In the genomic region with DNA sequence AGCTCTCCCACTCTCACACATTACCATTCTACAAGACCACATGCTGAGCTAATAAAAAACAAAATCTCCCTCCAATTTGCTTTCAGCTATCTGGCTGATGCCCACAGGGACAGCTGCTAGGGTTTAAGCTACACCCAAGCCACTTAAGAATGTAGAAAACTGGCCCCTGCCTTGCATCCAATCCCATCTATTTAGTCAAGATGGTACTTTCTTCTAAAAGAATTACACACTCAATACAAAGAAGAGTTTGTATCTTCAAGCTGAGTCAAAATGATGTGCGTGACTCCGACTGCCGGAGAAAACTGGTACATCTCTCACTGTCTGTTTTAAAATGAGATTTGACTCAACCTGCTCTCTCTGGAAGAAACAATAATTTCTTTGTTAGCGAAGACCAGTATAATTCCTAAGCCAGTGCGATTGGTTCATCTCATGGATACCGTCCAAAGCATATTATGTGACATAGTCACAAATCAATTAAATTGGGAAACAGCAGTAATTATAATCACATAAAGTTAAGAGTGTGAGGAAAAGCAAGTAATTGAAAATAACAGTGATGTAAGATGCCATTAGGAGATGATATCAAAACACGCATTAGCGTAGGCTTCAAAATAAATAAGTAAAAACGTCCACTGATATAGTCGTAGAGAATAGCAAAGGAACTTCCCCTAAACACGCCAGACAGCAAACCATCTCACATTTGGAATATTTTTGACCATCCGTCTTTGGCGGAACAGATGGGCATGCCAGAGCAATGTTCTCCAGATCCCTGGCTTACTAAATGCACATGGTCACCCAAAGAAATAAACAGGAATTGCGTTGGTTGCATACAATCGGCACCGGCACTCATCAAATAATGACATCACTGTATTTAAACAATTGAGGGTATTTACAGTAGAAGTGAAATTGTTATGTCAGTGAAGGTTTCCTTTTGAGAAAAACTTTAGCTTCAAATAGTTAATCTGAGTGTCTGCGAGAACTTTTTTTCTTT, we compare ENCODE assay signal across 8 mouse cellular contexts. TPM values are rescaled to one million over a fixed set of nuclear protein-coding genes. Genes with fewer than 3 reads are reported as not detected.
DNase-seq lines count a peak whose midpoint lies in the region; ATAC-seq and TF ChIP-seq lines count a peak whose summit lies in the region.

No protein-coding gene starts in this region.

- 51% methylated on average over 17 of the region's 17 CpGs for WGBS in forebrain, embryonic 13.5 days
- 41% methylated on average over 17 of the region's 17 CpGs for WGBS in liver, embryonic 12.5 days (ENCODE audit: insufficient replicate concordance)

- H3K36me3 ChIP-seq in forebrain, embryonic 13.5 days (ENCODE audit: poor library complexity, severe bottlenecking): no peaks in the 10 kb centered on the region
- no peaks in the 10 kb centered on the region for H3K36me3 ChIP-seq in liver, embryonic 12.5 days

- no peaks in the 10 kb centered on the region for H3K27me3 ChIP-seq in forebrain, embryonic 13.5 days
- H3K27me3 ChIP-seq in liver, embryonic 12.5 days (replicated peaks): no peaks in the 10 kb centered on the region

- no peak overlapping the region for H3K27ac ChIP-seq in layer of hippocampus, adult 2 months
- no peak overlapping the region for H3K27ac ChIP-seq in forebrain, embryonic 13.5 days
- H3K27ac ChIP-seq in liver, embryonic 12.5 days: no peak overlapping the region

- no peak for DNase-seq in layer of hippocampus, adult 2 months (ENCODE audit: low spot score in 2 of 2)
- no peak for DNase-seq in layer of hippocampus, adult 9-10 months (ENCODE audit: low spot score)
- DNase-seq in retina, postnatal 1 day: peak; percentile 58
- no peak for DNase-seq in natural killer cell, adult 2 months (ENCODE audit: low spot score in 2 of 2)
- no peak for DNase-seq in adrenal gland, postnatal 10 days
- DNase-seq in cerebellum, adult 9-11 months: no peak

- ATAC-seq in forebrain, embryonic 13.5 days: no peak
- no peak for ATAC-seq in liver, embryonic 12.5 days

- H3K4me1 ChIP-seq in forebrain, embryonic 13.5 days: peaks cover 11% of the 10 kb centered on the region
- peaks cover 13% of the 10 kb centered on the region for H3K4me1 ChIP-seq in liver, embryonic 12.5 days

- peak overlapping the region; percentile 87 for H3K4me2 ChIP-seq in forebrain, embryonic 13.5 days
- peak overlapping the region; percentile 90 for H3K4me2 ChIP-seq in liver, embryonic 12.5 days

- H3K4me3 ChIP-seq in layer of hippocampus, adult 2 months: peak overlapping the region; percentile 53
- peak overlapping the region; percentile 72 for H3K4me3 ChIP-seq in forebrain, embryonic 13.5 days
- peak overlapping the region; percentile 64 for H3K4me3 ChIP-seq in liver, embryonic 12.5 days

- H3K9me3 ChIP-seq in forebrain, embryonic 13.5 days (replicated peaks): no peaks in the 10 kb centered on the region
- no peaks in the 10 kb centered on the region for H3K9me3 ChIP-seq in liver, embryonic 12.5 days (replicated peaks)

- H3K9ac ChIP-seq in forebrain, embryonic 13.5 days: no peak overlapping the region
- no peak overlapping the region for H3K9ac ChIP-seq in liver, embryonic 12.5 days

- TF ChIP-seq CTCF in layer of hippocampus, adult 2 months (conservative IDR thresholded peaks at IDR 0.05): peak; percentile 48

RNA-seq across cellular contexts. Expression of a gene that starts 1.0 kb away (rescaled TPM):
- total RNA-seq in layer of hippocampus, adult 2 months (2021): under 1 TPM; 0.34 to 0.49 TPM
- polyA plus RNA-seq in forebrain, embryonic 13.5 days (2015; fragmentation: Nextera tagmentation; extraction: Ambion mirVana): 4.5 and 5.3 TPM in 2 replicates
- polyA plus RNA-seq in liver, embryonic 12.5 days (2016; fragmentation: Nextera tagmentation; extraction: Ambion mirVana): 5.9 and 6.8 TPM in 2 replicates
- total RNA-seq in adrenal gland, postnatal 10 days (2021): 10 to 100 TPM; 12.6 to 13.1 TPM

Comparison
In these comparisons a context has a peak if more than half of its experiments do, and no peak if none do; other contexts are left out.
1. RNA of a gene that starts 1.0 kb away (total RNA-seq): 12.6 to 13.1 TPM in adrenal gland, postnatal 10 days; 0.34 to 0.49 TPM in layer of hippocampus, adult 2 months; every median in the first group is over 4 times any median in the second.
2. Peak in every context shown above with its lines, with median percentiles within 50 percentile points of each other: H3K4me3 ChIP-seq.